Mouse (Mus musculus) gastrocnemius, postnatal 36 days (tissue): ENCODE measurements at regions not wholly inside any gene's neighbourhood (a gene's known extent, or its start where the extent isn't known, plus 50 kb on each side); places are given as distances from the start of the nearest gene placed in this dataset.

Experiments
- DNase-seq, 2 experiments: peaks; one replicate each; pipeline ENCODE4 v3.0.0; 2022
- intact Hi-C: fragments of 180-260 bp; cut with DNase I; formaldehyde crosslinking; loops from one replicate; pipeline ENCODE4 v1.15.1; 2025

DNA sequence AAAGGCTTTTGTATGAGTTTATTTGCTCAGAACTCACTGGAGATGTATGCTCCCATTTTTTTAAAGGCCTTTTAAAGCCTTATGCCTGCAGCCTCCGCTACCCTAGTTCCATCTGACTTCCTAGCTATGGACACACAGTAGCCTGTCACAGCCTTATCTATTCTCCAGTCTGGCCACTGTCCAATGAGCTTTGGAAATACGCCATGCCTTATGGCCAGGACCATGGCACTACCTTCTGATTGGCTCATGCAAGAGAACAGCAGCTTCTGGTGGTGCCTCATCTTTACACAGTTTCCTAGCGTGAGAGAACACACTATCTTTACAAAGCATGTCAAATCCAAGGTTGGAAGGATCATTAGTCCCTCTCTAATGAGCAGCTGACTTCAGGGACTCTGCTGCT lies 424.1 kb upstream of the Zdhhc25 start:
- no peak for DNase-seq
- intact Hi-C loops, result no loop called here

DNA sequence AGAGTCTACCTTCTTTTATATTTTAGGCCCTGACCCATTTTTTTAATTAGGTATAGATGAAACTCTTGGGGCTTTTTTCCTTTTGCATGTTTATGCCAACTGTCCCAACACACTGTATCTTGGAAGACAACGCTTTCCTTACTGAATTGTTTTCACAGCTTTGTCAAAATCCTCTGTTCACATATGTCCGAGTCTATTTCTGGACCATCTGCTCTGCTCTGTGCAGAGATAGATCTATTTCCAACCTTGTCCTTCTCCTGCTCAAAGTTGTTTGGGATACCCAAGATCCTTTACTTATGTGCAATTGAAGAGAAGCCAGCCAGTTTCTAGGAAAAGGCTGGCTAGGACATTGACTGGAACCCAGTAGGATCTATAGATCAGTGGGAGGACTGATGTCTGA lies 403.6 kb upstream of the Zdhhc25 start:
- intact Hi-C loops, result no loop called here

GRCm38 (mm10) chr15:88202736-88203135 lies 397.4 kb upstream of the Zdhhc25 start:
- no peak for DNase-seq

More for the DNA sequence above, 403.6 kb upstream of the Zdhhc25 start:
- DNase-seq, result no peak

DNA sequence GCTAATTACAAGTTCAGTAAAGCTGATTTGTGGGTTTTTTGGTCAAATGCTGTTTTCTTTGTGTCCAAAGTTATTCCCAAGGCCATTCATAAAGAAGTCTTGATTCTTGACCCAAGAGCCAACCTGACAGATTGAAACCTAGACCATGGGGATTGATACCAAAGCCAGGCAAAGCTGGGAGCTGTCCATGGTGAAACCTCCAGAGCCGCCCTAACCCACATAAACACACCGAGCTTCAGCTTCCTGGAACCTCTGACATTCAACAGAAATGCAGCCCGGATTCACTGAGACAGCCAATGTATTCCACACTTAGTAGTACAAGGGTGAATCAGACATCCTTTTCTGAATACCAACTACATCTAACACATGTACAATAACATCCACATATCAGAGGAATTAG lies 386.7 kb upstream of the Zdhhc25 start:
- DNase-seq, result no peak
- intact Hi-C loops, result no loop called here

More at GRCm38 (mm10) chr15:88202736-88203135, 397.4 kb upstream of the Zdhhc25 start:
- intact Hi-C loops, result no loop called here

DNA sequence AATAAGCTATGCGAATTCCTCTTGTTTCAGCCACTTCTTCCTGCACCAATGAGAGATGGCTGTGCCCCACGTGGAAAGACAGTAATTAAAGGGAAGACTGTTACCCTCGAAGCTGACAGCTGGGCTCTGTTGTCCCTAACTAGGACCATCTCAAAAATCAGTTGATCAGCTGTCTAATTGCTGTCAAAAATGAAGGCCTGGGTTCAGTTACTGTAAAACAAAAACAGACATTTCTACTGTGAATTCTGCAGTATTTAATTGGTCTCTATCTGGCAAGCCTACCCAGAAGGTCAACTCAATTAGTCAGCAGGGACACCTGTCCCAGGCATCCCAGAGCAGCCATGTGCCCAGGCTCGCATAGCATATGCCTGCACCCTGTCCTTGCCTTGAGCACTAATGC lies 385.8 kb upstream of the Zdhhc25 start:
- intact Hi-C loops, result no loop called here
- DNase-seq, result no peak

- intact Hi-C loops, result no loop called here
Measured at GRCm38 (mm10) chr15:88229456-88229855, 370.6 kb upstream of the Zdhhc25 start.

DNA sequence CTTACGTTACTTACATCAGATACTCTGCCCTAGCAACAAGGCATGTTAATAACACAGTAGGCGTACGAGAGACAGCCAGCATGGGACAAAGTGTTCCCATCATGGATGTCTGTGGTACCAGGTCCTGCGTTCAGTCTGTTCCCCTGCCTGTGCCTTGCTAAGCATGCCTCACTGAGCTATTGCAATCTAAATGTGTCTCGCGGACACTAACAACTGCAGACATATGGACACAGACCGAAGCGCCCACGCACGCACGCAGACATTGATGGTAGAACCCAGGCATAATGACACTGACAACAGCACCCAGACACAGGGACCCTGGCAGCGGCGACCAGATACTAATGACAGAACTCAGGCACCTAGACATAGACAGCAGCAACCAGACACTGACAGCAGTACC lies 355.5 kb upstream of the Zdhhc25 start:
- no peak for DNase-seq
- intact Hi-C loops, result loop anchor here (5.0 kb wide), 1 partner anchor 617 kb away; no protein-coding TSS in a partner anchor

More at GRCm38 (mm10) chr15:88229456-88229855, 370.6 kb upstream of the Zdhhc25 start:
- no peak for DNase-seq

DNA sequence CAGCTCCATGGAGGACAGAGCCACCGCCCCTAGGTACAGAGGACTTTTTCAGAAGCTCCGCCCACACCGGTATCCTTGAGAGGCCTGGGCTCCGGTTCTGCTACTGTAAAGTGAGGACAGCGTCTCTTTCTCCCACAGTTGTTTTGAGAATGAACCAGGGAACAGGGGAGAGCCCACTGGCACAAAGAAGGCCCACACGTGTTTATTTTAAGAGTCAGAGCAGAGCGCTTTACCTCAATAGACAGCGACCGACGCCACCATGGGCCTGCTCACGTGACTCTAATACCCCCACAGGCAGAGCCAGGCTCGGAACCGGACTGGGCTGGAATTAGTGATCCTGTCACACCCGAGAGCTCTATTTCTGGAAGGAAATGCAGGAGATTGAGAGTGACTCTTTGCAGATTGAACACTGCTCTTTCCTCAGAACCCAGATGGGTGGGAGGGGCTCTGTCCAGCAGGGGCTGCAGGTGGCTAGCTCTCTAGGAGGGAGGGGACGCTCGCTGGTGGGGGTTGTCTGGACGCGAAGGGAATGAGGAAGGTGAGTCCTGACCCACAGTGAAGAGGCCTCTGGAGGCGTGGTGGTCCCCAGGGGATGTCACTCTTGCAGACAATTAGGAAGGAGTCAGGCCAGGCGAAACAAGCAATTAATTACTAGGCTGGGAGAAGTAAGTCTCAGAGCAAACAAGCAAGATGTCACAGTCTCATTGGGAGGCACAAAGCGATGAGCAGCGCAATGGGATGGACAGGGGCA lies 354.4 kb upstream of the Zdhhc25 start:
- no peak for DNase-seq
- intact Hi-C loops, result loop anchor here (5.0 kb wide), 1 partner anchor 618 kb away; no protein-coding TSS in a partner anchor

- DNase-seq, result peak; percentile 73 to 75
- intact Hi-C loops, result loop anchor here (5.0 kb wide), 1 partner anchor 621 kb away; no protein-coding TSS in a partner anchor
Measured at GRCm38 (mm10) chr15:88247974-88248625, 352.0 kb upstream of the Zdhhc25 start.

GRCm38 (mm10) chr15:88288051-88288450 lies 312.1 kb upstream of the Zdhhc25 start:
- no peak for DNase-seq
- intact Hi-C loops, result no loop called here

DNA sequence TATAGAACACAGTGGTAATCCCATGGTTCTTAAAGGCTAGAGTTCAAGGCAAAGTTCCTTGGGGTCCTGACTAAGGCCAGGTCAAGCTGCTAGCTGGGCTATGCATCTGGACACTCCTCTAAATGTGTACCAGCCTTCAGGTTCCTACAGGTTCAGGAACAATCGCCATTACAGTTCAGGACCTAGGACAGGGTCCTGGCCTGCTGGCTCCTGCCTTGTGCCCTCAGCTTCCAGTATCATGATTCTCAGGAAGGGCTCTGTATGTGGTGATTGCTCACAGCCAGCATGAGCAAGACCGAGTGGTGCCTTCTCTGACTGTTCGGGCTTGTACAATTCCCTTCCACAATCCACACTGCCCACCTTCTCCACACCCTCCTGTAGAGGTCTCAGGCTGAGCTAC lies 311.4 kb upstream of the Zdhhc25 start:
- DNase-seq, result no peak
- intact Hi-C loops, result no loop called here

GRCm38 (mm10) chr15:88290740-88291363 lies 309.2 kb upstream of the Zdhhc25 start:
- DNase-seq, result no peak

GRCm38 (mm10) chr15:88299061-88299460 lies 301.0 kb upstream of the Zdhhc25 start:
- no peak for DNase-seq
- intact Hi-C loops, result no loop called here

More at GRCm38 (mm10) chr15:88290740-88291363, 309.2 kb upstream of the Zdhhc25 start:
- intact Hi-C loops, result no loop called here

- no peak for DNase-seq
- intact Hi-C loops, result no loop called here
Measured at GRCm38 (mm10) chr15:88311158-88311557, 288.9 kb upstream of the Zdhhc25 start.

DNA sequence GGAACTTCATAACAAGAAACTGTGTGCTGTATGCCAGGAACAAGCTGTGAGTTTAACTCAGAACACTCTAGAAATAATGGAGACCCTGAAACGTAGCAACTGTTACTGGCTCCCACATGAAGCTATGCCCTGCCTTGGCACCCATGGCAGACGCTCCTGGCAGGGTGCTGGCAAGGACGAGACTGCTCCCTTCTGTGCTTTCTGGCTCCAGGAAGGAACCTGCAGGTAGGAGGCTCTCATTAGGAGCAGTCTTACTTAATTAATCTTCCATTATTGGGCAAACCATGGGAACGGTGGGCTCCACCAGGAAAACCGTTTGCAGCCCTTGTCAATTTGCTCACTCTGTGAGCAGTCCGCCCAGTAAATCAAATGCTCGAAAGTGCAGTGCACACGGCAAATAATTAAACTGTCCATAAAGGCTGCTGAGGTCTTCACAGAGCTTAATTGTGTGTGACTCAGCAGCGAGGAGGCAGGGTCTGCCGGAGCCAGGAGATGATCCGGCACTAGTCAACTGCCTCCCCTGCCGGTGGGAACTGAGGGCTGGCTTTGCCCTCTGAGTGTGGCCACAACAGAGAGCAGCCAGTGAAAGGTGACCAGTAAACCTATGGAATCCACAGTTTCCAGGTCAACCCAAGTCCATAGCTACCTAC lies 285.2 kb upstream of the Zdhhc25 start:
- intact Hi-C loops, result no loop called here
- no peak for DNase-seq

DNA sequence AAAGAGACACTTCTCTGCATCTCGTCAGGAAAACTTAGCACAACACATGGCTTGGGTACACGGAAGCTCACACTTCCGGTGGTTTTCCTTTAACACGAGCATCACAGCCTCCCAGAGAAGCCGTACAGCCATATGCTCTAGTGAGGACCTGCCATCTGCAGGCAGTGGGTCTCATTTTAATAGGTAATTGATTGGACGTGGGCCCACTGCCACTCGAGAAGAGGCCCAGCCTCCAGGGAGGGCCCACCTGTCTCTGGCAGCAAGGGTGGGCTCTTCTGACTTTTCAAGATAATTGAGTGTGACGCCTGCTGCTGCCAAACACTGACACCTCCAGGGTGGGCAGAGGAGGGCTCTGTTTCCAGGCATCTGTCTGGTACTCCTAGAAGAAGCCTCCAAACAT lies 282.1 kb upstream of the Zdhhc25 start:
- intact Hi-C loops, result no loop called here
- DNase-seq, result no peak

DNA sequence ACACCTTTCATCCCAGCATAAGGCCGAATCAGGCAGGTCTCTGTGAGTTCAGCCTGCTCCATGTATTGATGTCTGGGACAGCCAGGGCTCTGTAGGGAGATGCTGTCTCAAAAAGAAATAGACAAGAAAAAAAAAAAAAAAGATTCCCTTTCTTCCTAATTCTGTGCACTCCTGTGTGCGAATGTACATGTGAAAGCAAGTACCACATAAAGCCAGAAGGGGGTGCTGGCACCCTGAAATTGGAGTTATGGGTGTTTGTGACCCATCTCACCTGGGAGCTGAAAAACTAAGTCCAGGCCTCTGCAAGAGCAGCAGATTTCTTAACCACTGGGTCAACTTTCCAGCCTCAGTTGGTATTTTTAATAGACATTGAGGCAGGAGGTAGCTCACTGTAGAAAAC lies 280.6 kb upstream of the Zdhhc25 start:
- DNase-seq, result no peak
- intact Hi-C loops, result no loop called here

GRCm38 (mm10) chr15:88323584-88324375 lies 276.3 kb upstream of the Zdhhc25 start:
- DNase-seq, result no peak

DNA sequence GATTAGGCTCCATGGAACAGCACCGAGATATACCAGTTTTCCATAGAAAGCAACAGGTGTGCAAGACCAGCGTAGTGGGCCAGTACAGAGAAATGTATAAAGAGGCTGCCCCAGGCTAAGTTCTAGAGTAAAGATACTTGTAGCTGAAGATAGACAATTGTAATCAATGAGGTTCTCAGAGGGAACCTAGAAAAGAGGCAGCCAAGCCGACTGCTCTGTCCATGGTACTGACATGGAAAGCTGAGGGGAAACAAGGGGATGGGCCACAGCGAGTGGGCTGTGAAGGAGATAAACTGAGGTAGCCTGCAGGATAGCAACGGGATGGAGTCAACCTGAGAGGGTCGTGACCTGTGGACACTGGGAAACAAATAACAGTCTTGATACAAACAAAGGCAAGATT lies 275.0 kb upstream of the Zdhhc25 start:
- no peak for DNase-seq
- intact Hi-C loops, result no loop called here

More at GRCm38 (mm10) chr15:88323584-88324375, 276.3 kb upstream of the Zdhhc25 start:
- intact Hi-C loops, result no loop called here

DNA sequence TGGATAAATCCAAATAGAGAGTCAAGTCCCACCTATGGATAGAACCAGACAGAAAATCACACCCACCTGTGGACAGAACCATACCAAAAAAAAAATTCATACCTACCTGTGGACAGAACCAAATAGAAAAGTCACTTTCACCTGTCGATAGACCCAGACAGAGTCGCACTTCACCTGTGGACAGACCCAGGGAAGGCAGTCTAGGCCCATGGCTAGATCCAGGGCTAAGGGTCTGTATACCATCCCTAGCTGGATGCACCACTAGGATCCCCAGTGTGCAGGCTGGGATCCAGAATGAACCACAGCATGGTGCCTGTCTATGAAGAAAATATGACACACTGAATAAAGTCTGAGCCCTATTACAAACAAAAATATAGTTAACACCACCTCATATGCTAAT lies 246.9 kb upstream of the Zdhhc25 start:
- intact Hi-C loops, result no loop called here
- DNase-seq, result no peak
